Mouse (Mus musculus): Measurements from ENCODE around the gene Emc10. TPM values are rescaled to one million over a fixed set of nuclear protein-coding genes. Genes with fewer than 3 reads are reported as not detected.

Gene Emc10
- total and polyA plus RNA-seq, 3 experiments, result 91.4 to 149 TPM; not detected in 1

- no peak for DNase-seq (ENCODE audit: low read depth, low spot score)
- H3K27me3 ChIP-seq (ENCODE audit: control insufficient read depth in 1 of 2, insufficient read depth in 2 of 2, low read length in 2 of 2), result no peaks in the 10 kb centered on the region
- no peak for TF ChIP-seq E2F4 (IDR thresholded peaks at IDR 0.05; ENCODE audit: borderline replicate concordance, low read depth, low read length)
- no peak for TF ChIP-seq ZC3H11A (IDR thresholded peaks at IDR 0.05; ENCODE audit: low read depth, low read length)
- TF ChIP-seq MAFK (IDR thresholded peaks at IDR 0.05; ENCODE audit: borderline replicate concordance, low read depth, low read length), result no peak
- TF ChIP-seq CHD1 (IDR thresholded peaks at IDR 0.05; ENCODE audit: low read depth, low read length), result no peak
- TF ChIP-seq CHD2 (IDR thresholded peaks at IDR 0.05; ENCODE audit: low read length), result no peak
- no peak for TF ChIP-seq NELFE (IDR thresholded peaks at IDR 0.05; ENCODE audit: low read depth, low read length)
- TF ChIP-seq USF2 (IDR thresholded peaks at IDR 0.05; ENCODE audit: borderline replicate concordance in 1 of 2, insufficient read depth in 1 of 2, low read depth in 1 of 2, low read length in 2 of 2), result no peak
- TF ChIP-seq USF1 (IDR thresholded peaks at IDR 0.05; ENCODE audit: low read depth, low read length), result no peak
- no peak for TF ChIP-seq ZMIZ1 (IDR thresholded peaks at IDR 0.05; ENCODE audit: low read depth, low read length)
- no peak for TF ChIP-seq RAD21 (IDR thresholded peaks at IDR 0.05; ENCODE audit: low read depth, low read length)
- TF ChIP-seq RCOR1 (IDR thresholded peaks at IDR 0.05; ENCODE audit: low read depth, low read length), result no peak
- TF ChIP-seq ELF1 (IDR thresholded peaks at IDR 0.05; ENCODE audit: low read depth, low read length), result no peak
- no peak for TF ChIP-seq MEF2A (IDR thresholded peaks at IDR 0.05; ENCODE audit: extremely low read depth, insufficient replicate concordance, low read depth, low read length, poor library complexity, severe bottlenecking)
- no peak for TF ChIP-seq GATA1 (IDR thresholded peaks at IDR 0.05; ENCODE audit: low read depth, low read length)
- TF ChIP-seq ETS1 (IDR thresholded peaks at IDR 0.05; ENCODE audit: low read depth, low read length), result no peak
- no peak for TF ChIP-seq CTCF (IDR thresholded peaks at IDR 0.05 in 2 of 3, conservative IDR thresholded peaks at IDR 0.05 in 1 of 3; ENCODE audit: control insufficient read depth in 1 of 3, insufficient read depth in 1 of 3, low read depth in 2 of 3, low read length in 3 of 3, poor library complexity in 1 of 3, severe bottlenecking in 1 of 3)
- no peak for TF ChIP-seq ZNF384 (IDR thresholded peaks at IDR 0.05; ENCODE audit: low read depth, low read length)
- TF ChIP-seq TCF12 (IDR thresholded peaks at IDR 0.05; ENCODE audit: low read depth, low read length), result no peak
- no peak for TF ChIP-seq SMC3 (IDR thresholded peaks at IDR 0.05; ENCODE audit: low read depth, low read length)
- no peak for TF ChIP-seq MYB (IDR thresholded peaks at IDR 0.05; ENCODE audit: low read depth, low read length)
- peaks cover 15% of the 10 kb centered on the region for H3K79me2 ChIP-seq (ENCODE audit: control insufficient read depth, insufficient read depth, low read length, poor library complexity)
- no peaks in the 10 kb centered on the region for H3K9me3 ChIP-seq (replicated peaks; ENCODE audit: insufficient read depth, low read length)
- no peak overlapping the region for H3K27ac ChIP-seq (ENCODE audit: control insufficient read depth, low read depth, low read length)
- peaks cover 0 to 12% of the 10 kb centered on the region in 2 experiments; a peak in 2 of 4 replicates for H3K4me1 ChIP-seq (ENCODE audit: control insufficient read depth in 1 of 2, insufficient read depth in 2 of 2, low read length in 2 of 2)
- H3K4me3 ChIP-seq (ENCODE audit: control insufficient read depth in 1 of 2, insufficient read depth in 1 of 2, low read depth in 2 of 2, low read length in 2 of 2), result no peak overlapping the region
- peaks cover 0 to 4% of the 10 kb centered on the region in 2 experiments; a peak in 3 of 4 replicates for H3K36me3 ChIP-seq (ENCODE audit: control insufficient read depth in 1 of 2, insufficient read depth in 2 of 2, low read length in 2 of 2)
- no peak overlapping the region for H3K9ac ChIP-seq (ENCODE audit: control insufficient read depth, low read depth, low read length, poor library complexity, severe bottlenecking)
These were observed 2.6 kb upstream of the Emc10 start for GRCm38 (mm10) chr7:44498922-44499321.
